Mouse (Mus musculus) left cerebral cortex, adult 6 months (tissue): ENCODE data around the gene Cd209f. TPM values are rescaled to one million over a fixed set of nuclear protein-coding genes. Genes with fewer than 3 reads are reported as not detected.

Source experiments
- long read RNA-seq, 2 experiments: library from polyadenylated mRNA; unstranded; transcript quantifications; one replicate each; pipeline ENCODE4 v2.0.0; 2019 to 2020
- polyA plus RNA-seq: library from polyadenylated mRNA; unstranded; fragments of <200 nt; fragmentation: Nextera tagmentation; gene quantifications from 2 replicates; pipeline ENCODE4 v1.2.3, GENCODE M21; 2021

The Cd209f gene
- polyA plus RNA-seq = 2.2 and 3.6 TPM in 2 replicates
- long read RNA-seq, experiment 1, partial matches to known transcripts = 0 of 4 reads
- long read RNA-seq, experiment 1, other reads (novel, unspliced or antisense) = 2 of 4 reads
- long read RNA-seq, experiment 2, partial matches to known transcripts = 1 of 3 reads
- long read RNA-seq, experiment 2, other reads (novel, unspliced or antisense) = 2 of 3 reads

DNA sequence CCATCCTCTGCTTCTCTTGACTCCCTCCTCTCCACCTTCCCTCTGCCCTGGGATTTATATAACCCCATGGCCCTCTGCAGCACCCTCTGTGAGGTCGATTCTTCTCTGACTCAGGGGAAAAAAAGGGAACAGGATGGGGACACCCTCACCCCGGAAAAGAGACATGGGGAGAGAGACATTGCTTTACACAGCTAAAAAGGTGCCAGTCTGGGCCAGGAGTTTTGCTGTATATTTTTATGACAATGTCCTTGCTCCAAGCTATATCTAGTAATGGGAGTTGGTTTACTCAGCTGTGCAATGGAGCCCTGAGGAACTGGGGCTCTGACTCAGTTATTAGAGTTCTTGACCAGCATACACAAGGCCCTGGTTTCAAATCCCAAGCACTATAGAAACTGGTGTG is at the start of gene Cd209f:
Gene Cd209f (minus strand): TSS at position 101 of the 400 bp plus-strand sequence.

DNA sequence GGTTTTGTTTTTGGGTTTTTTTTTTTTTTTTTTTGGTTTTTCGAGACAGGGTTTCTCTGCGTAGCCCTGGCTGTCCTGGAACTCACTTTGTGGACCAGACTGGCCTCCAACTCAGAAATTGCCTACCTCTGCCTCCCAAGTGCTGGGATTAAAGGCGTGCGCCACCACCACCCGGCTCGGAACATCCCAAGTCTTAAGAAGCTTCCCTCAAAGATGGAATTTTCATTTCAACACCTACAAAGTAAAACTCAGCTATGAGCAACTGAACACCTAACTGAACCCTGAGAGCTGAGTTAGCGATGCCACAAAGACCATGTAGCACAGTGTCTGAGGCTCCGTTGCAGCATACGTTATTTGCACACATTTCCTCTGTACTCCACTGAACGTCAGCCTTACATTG is 28.2 kb upstream of the Cd209f start, which contains the start of gene Cd209g:
Gene Cd209g (plus strand): TSS at position 301 of the 400 bp plus-strand sequence.

Other genes starting within 250 kb of the Cd209f start
- gene Cd209d, start 227.3 kb downstream of the Cd209f start, polyA plus RNA-seq = 0.31 TPM in 1 of 2 replicates, not detected in the other
- 0.68 and 0.85 TPM in 2 replicates for gene Cd209b, start 179.0 kb downstream of the Cd209f start, polyA plus RNA-seq
- gene Cd209c, start 151.1 kb downstream of the Cd209f start, polyA plus RNA-seq = not detected in 2 replicates
- 0.92 and 1.0 TPM in 2 replicates for gene Cd209g, start 28.3 kb upstream of the Cd209f start, polyA plus RNA-seq
- 26.2 and 31.9 TPM in 2 replicates for gene Evi5l, start 60.7 kb upstream of the Cd209f start, polyA plus RNA-seq
- 10.1 and 29.3 TPM in 2 replicates for gene Prr36, start 111.6 kb upstream of the Cd209f start, polyA plus RNA-seq
- gene Lrrc8e, start 121.0 kb upstream of the Cd209f start, polyA plus RNA-seq = not detected in 2 replicates
- gene Map2k7, start 132.9 kb upstream of the Cd209f start, polyA plus RNA-seq = 16.4 and 27.4 TPM in 2 replicates
- gene Gm49320, start 133.0 kb upstream of the Cd209f start, polyA plus RNA-seq = 0.04 TPM in 1 of 2 replicates, not detected in the other
- gene Tgfbr3l, start 142.4 kb upstream of the Cd209f start, polyA plus RNA-seq = 0.68 TPM in 1 of 2 replicates, not detected in the other
- gene Snapc2, start 147.2 kb upstream of the Cd209f start, polyA plus RNA-seq = 37.0 and 43.5 TPM in 2 replicates
- 805 and 1,080 TPM in 2 replicates for gene Ctxn1, start 153.4 kb upstream of the Cd209f start, polyA plus RNA-seq
- gene Timm44, start 170.1 kb upstream of the Cd209f start, polyA plus RNA-seq = 31.6 and 51.3 TPM in 2 replicates
- gene Ccl25, start 219.4 kb upstream of the Cd209f start, polyA plus RNA-seq = 17.9 and 19.3 TPM in 2 replicates
- gene Elavl1, start 219.6 kb upstream of the Cd209f start, polyA plus RNA-seq = 36.1 and 55.5 TPM in 2 replicates